Comparison of ENCODE assay signal across 14 mouse cellular contexts in the genomic region with DNA sequence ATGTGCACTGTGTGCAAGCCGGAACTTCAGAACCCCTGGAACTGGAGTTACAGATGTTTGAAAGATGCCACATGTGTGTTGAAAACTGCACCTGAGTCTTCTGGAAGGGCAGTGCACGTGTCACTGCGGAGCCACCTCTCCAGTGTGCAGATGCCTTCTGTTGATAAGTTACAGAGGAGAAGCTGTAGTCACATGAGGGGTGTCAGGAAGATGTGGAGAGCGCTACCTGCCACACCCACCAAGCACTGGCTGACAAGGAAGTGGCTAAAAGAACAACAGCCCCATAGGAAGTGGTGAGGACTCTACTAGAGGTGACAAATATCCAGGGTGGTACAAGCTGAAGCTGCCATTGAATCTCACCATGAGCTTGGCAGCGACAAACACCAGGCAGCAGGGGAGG. TPM values are rescaled to one million over a fixed set of nuclear protein-coding genes. Genes with fewer than 3 reads are reported as not detected.
A peak's percentile ranks its signal among the peaks of the same experiment; 100 is the strongest.
DNase-seq lines count a peak whose midpoint lies in the region; ATAC-seq and TF ChIP-seq lines count a peak whose summit lies in the region.
"Had no signal": no experiment of that assay in that cellular context is flagged by ENCODE, and none has a peak within 500 bp of the region (broad histone marks: within the 10 kb centered on the region; RNA-seq: fewer than 3 reads in every experiment).

No protein-coding gene starts in this region.

- peak; percentile 80 for DNase-seq in CD4-positive, CD25-positive, alpha-beta regulatory T cell, adult 2 months (ENCODE audit: low read depth, low spot score)
- peak; percentile 63 for DNase-seq in MEL-GATA-1-ER (ENCODE audit: extremely low read depth, low read depth)
- DNase-seq in left cerebral cortex, adult 11 months (ENCODE audit: low spot score): no peak
- no peak for DNase-seq in kidney, adult 2 months
- no peak for DNase-seq in embryo, embryonic 11 days
- DNase-seq: heart, adult 18-20 months had no signal

- H3K27ac ChIP-seq in intestine, embryonic 16.5 days (ENCODE audit: low read length): no peak overlapping the region
- no peak overlapping the region for H3K27ac ChIP-seq in kidney, adult 2 months (ENCODE audit: insufficient read depth, low read depth, low read length)
- H3K27ac ChIP-seq in heart, embryonic 12.5 days (ENCODE audit: poor library complexity, severe bottlenecking): no peak overlapping the region
- H3K27ac ChIP-seq: forebrain, embryonic 10.5 days had no signal

- TF ChIP-seq CTCF in kidney, adult 2 months (conservative IDR thresholded peaks at IDR 0.05; ENCODE audit: insufficient read depth, insufficient read length, low read depth, low read length): no peak

- no peaks in the 10 kb centered on the region for H3K27me3 ChIP-seq in intestine, embryonic 16.5 days (replicated peaks; ENCODE audit: control insufficient read depth, insufficient read depth, low read length)
- no peaks in the 10 kb centered on the region for H3K27me3 ChIP-seq in kidney, adult 2 months (replicated peaks; ENCODE audit: control insufficient read depth, insufficient read depth, low read length)
- H3K27me3 ChIP-seq in heart, embryonic 12.5 days (replicated peaks): no peaks in the 10 kb centered on the region
- H3K27me3 ChIP-seq: Patski had no signal

- no peak for TF ChIP-seq POLR2A in kidney, adult 2 months (IDR thresholded peaks at IDR 0.05; ENCODE audit: low read depth, low read length)

- peaks cover 14% of the 10 kb centered on the region for H3K4me1 ChIP-seq in intestine, embryonic 16.5 days (ENCODE audit: control insufficient read depth, insufficient read depth, low read length)
- no peaks in the 10 kb centered on the region for H3K4me1 ChIP-seq in kidney, adult 2 months (ENCODE audit: control insufficient read depth, insufficient read depth, low read length)
- peaks cover 24% of the 10 kb centered on the region for H3K4me1 ChIP-seq in heart, embryonic 12.5 days (replicated peaks)

- no peak overlapping the region for H3K9ac ChIP-seq in intestine, embryonic 16.5 days (ENCODE audit: low read depth, low read length)
- H3K9ac ChIP-seq in heart, embryonic 12.5 days: no peak overlapping the region

- H3K36me3 ChIP-seq in intestine, embryonic 16.5 days (ENCODE audit: control insufficient read depth, insufficient read depth, low read length): no peaks in the 10 kb centered on the region
- H3K36me3 ChIP-seq in kidney, adult 2 months (ENCODE audit: control insufficient read depth, insufficient read depth, low read length): no peaks in the 10 kb centered on the region
- H3K36me3 ChIP-seq in heart, embryonic 12.5 days: no peaks in the 10 kb centered on the region
- H3K36me3 ChIP-seq: forebrain, embryonic 10.5 days had no signal

- no peaks in the 10 kb centered on the region for H3K9me3 ChIP-seq in intestine, embryonic 16.5 days (ENCODE audit: control insufficient read depth, low read length)
- H3K9me3 ChIP-seq in heart, embryonic 12.5 days (replicated peaks): no peaks in the 10 kb centered on the region
- H3K9me3 ChIP-seq: forebrain, embryonic 10.5 days had no signal

- 63% methylated on average over 5 of the region's 5 CpGs for WGBS in intestine, embryonic 16.5 days
- WGBS in kidney, adult 2 months: 63% methylated on average over 5 of the region's 5 CpGs
- WGBS in heart, embryonic 12.5 days: 49% methylated on average over 5 of the region's 5 CpGs

- H3K4me3 ChIP-seq in intestine, embryonic 16.5 days (ENCODE audit: low read length): no peak overlapping the region
- no peak overlapping the region for H3K4me3 ChIP-seq in kidney, adult 2 months (ENCODE audit: insufficient read depth, low read depth, low read length)
- no peak overlapping the region for H3K4me3 ChIP-seq in heart, embryonic 12.5 days
- H3K4me3 ChIP-seq: forebrain, embryonic 10.5 days had no signal

- no peak overlapping the region for H3K4me2 ChIP-seq in intestine, embryonic 16.5 days (ENCODE audit: low read depth, low read length)
- H3K4me2 ChIP-seq in heart, embryonic 12.5 days: no peak overlapping the region

- ATAC-seq in intestine, embryonic 16.5 days: peak; percentile 72
- peak; percentile 85 for ATAC-seq in monocyte, adult 5-6 weeks (replicated peaks; ENCODE audit: insufficient number of reproducible peaks, low FRiP score, low TSS enrichment, poor library complexity, severe bottlenecking)
- ATAC-seq in heart, embryonic 12.5 days (ENCODE audit: insufficient number of reproducible peaks, low FRiP score): no peak

RNA-seq across cellular contexts. Expression of a gene that starts 19.7 kb away (rescaled TPM):
- 1.8 and 2.4 TPM in 2 replicates for polyA plus RNA-seq in intestine, embryonic 16.5 days (2015; fragmentation: Nextera tagmentation; extraction: Ambion mirVana)
- 10.2 to 46.5 TPM (median 13.9 TPM) in 3 replicates for total RNA-seq in monocyte, adult 5-6 weeks (2017)
- polyA plus RNA-seq in kidney, adult 2 months (2012; rRNA removed): 3.1 and 4.1 TPM in 2 replicates
- polyA plus RNA-seq in heart, embryonic 12.5 days (2016; fragmentation: Nextera tagmentation; extraction: Ambion mirVana): 5.4 and 7.4 TPM in 2 replicates

RNA-seq across cellular contexts. Expression of a gene that starts 28.6 kb away (rescaled TPM):
- polyA plus RNA-seq in intestine, embryonic 16.5 days (2015; fragmentation: Nextera tagmentation; extraction: Ambion mirVana): 0.43 and 2.3 TPM in 2 replicates
- 242 to 452 TPM (median 290 TPM) in 3 replicates for total RNA-seq in monocyte, adult 5-6 weeks (2017)
- 0.36 TPM in 1 of 2 replicates, not detected in the other for polyA plus RNA-seq in kidney, adult 2 months (2012; rRNA removed)
- polyA plus RNA-seq in heart, embryonic 12.5 days (2016; fragmentation: Nextera tagmentation; extraction: Ambion mirVana): 3.0 TPM in 1 of 2 replicates, not detected in the other
- polyA plus RNA-seq: forebrain, embryonic 10.5 days had no signal

RNA-seq across cellular contexts. Expression of a gene that starts 34.0 kb away (rescaled TPM):
- 395 and 444 TPM in 2 replicates for polyA plus RNA-seq in intestine, embryonic 16.5 days (2015; fragmentation: Nextera tagmentation; extraction: Ambion mirVana)
- total RNA-seq in monocyte, adult 5-6 weeks (2017): 304 to 518 TPM (median 326 TPM) in 3 replicates
- 830 and 897 TPM in 2 replicates for polyA plus RNA-seq in kidney, adult 2 months (2012; rRNA removed)
- polyA plus RNA-seq in heart, embryonic 12.5 days (2016; fragmentation: Nextera tagmentation; extraction: Ambion mirVana): 431 and 436 TPM in 2 replicates

RNA-seq across cellular contexts. Expression of a gene that starts 50.5 kb away (rescaled TPM):
- not detected in 2 replicates for polyA plus RNA-seq in intestine, embryonic 16.5 days (2015; fragmentation: Nextera tagmentation; extraction: Ambion mirVana)
- total RNA-seq in monocyte, adult 5-6 weeks (2017): not detected in 3 replicates
- not detected in 2 replicates for polyA plus RNA-seq in kidney, adult 2 months (2012; rRNA removed)
- not detected in 2 replicates for polyA plus RNA-seq in heart, embryonic 12.5 days (2016; fragmentation: Nextera tagmentation; extraction: Ambion mirVana)
- total RNA-seq: heart, adult 18-20 months; layer of hippocampus, postnatal 14 days had no signal
- polyA plus RNA-seq: cortical plate, adult 2 months; forebrain, embryonic 10.5 days; limb, embryonic 14.5 days; Patski had no signal

RNA-seq across cellular contexts. Expression of a gene that starts 56.9 kb away (rescaled TPM):
- polyA plus RNA-seq in intestine, embryonic 16.5 days (2015; fragmentation: Nextera tagmentation; extraction: Ambion mirVana): not detected in 2 replicates
- total RNA-seq in monocyte, adult 5-6 weeks (2017): not detected in 3 replicates
- not detected in 2 replicates for polyA plus RNA-seq in kidney, adult 2 months (2012; rRNA removed)
- polyA plus RNA-seq in heart, embryonic 12.5 days (2016; fragmentation: Nextera tagmentation; extraction: Ambion mirVana): not detected in 2 replicates
- total RNA-seq: heart, adult 18-20 months; layer of hippocampus, postnatal 14 days had no signal
- polyA plus RNA-seq: cortical plate, adult 2 months; forebrain, embryonic 10.5 days; limb, embryonic 14.5 days; Patski had no signal

Comparison
In these comparisons a context has a peak if more than half of its experiments do, and no peak if none do; other contexts are left out.
1. DNase-seq: peak in CD4-positive, CD25-positive, alpha-beta regulatory T cell, adult 2 months (single experiment) and MEL-GATA-1-ER (single experiment); none in left cerebral cortex, adult 11 months (single experiment), kidney, adult 2 months (single experiment) and embryo, embryonic 11 days (single experiment).